Mouse (Mus musculus) stomach, embryonic 16.5 days (tissue): ENCODE results near the gene Slc25a51. TPM values are rescaled to one million over a fixed set of nuclear protein-coding genes. Genes with fewer than 3 reads are reported as not detected.
"Not testable (repeated sequence)": the region's sequence is repeated elsewhere in the genome, so short reads cannot be mapped to it uniquely, and the experiment has no call there.

Source experiments
- ATAC-seq: fragments of 200-750 bp; cut with Nextera tagmentation; 2 replicates; pipeline ENCODE4 v1.8.0; 2017; ENCODE audit warnings: moderate number of reproducible peaks, moderate TSS enrichment; ENCODE audit not compliant: insufficient read depth, low FRiP score
- H3K27ac ChIP-seq: fragments of 300-500 bp; sonication (generic); 2 replicates; pipeline ENCODE4 v1.5.1; 2014; ENCODE audit warnings: low read length
- H3K27me3 ChIP-seq: fragments of 300-500 bp; sonication (generic); 2 replicates; pipeline ENCODE4 v1.6.1; 2014; ENCODE audit warnings: low read length, control low read depth, mixed read lengths; ENCODE audit not compliant: control insufficient read depth, insufficient read depth
- H3K36me3 ChIP-seq: fragments of 300-500 bp; sonication (generic); 2 replicates; pipeline ENCODE4 v1.6.1; 2014; ENCODE audit warnings: low read length; ENCODE audit not compliant: control insufficient read depth, insufficient read depth
- H3K4me1 ChIP-seq: fragments of 300-500 bp; sonication (generic); 2 replicates; pipeline ENCODE4 v1.6.1; 2014; ENCODE audit warnings: low read length, control low read depth, mixed read lengths; ENCODE audit not compliant: control insufficient read depth, insufficient read depth
- H3K4me2 ChIP-seq: fragments of 300-500 bp; sonication (generic); 2 replicates; pipeline ENCODE4 v1.6.1; 2014; ENCODE audit warnings: low read depth, low read length, mixed read lengths
- H3K4me3 ChIP-seq: fragments of 300-500 bp; sonication (generic); replicated peaks from 2 replicates; pipeline ENCODE4 v1.5.1; 2014; ENCODE audit warnings: mild to moderate bottlenecking, low read length
- H3K9ac ChIP-seq: fragments of 300-500 bp; sonication (generic); 2 replicates; pipeline ENCODE4 v1.6.1; 2014; ENCODE audit warnings: low read length
- H3K9me3 ChIP-seq: fragments of 300-500 bp; sonication (generic); replicated peaks from 2 replicates; pipeline ENCODE4 v1.6.1; 2016; ENCODE audit warnings: low read length, control low read depth; ENCODE audit not compliant: control insufficient read depth
- WGBS: fragments of 180-500 bp; shearing (Covaris S2); extraction: QIAGEN DNeasy Blood & Tissue Kit; methylation state at CpG from one replicate; pipeline ENCODE4 v1.1.7; 2014; 5-methylcytosine and 5-hydroxymethylcytosine counted together
- polyA plus RNA-seq: library from polyadenylated mRNA; unstranded; fragments of >200 nt; fragmentation: Nextera tagmentation; extraction: Ambion mirVana; gene quantifications from 2 replicates; pipeline ENCODE4 v1.2.1, GENCODE M21; 2015

The Slc25a51 gene
- polyA plus RNA-seq, 1 experiment from 2014 or later = 62.0 TPM

DNA sequence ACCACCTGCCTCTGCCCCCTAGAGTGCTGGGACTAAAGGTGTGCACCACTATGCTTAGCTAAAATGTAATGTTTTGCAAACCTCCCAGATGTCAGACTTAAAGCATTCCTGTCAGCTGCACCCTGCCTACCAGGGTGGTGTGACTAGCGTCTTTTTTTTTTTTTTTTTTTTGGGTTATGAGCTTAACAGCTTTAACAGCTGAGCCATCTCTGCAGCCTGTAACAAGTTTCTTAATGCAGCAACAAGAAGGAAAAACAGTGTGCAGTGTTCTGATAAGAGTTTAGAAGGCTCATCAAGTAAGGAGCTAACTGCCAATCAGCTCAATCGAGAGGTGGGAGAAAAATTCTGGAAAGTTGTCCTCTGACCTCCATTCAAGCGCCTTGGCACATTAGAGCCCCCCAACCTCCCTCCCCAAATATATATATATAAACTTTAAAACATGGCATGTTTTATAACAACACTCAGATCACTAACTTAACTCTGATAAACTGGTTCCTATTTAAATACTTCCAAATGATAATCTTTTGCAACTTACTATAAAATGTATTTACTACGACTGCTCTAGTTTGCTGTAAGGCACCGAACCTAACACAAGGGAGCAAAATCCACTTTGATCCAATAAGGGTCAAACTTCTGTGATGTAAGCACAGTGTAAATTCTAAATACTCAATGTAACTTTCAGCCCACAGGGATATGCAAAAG lies 1.4 kb downstream of the Slc25a51 start:
- ATAC-seq = no peak
- peaks cover 10% of the 10 kb centered on the region; the same call in 1 of the 2 replicates for H3K36me3 ChIP-seq
- peak overlapping the region; percentile 98 for H3K9ac ChIP-seq
- peak overlapping the region; percentile 97 for H3K27ac ChIP-seq
- no peaks in the 10 kb centered on the region for H3K27me3 ChIP-seq
- peak overlapping the region; percentile 82 for H3K4me2 ChIP-seq
- H3K4me1 ChIP-seq = peaks cover 46% of the 10 kb centered on the region
- 37% methylated on average over 5 of the region's 5 CpGs for WGBS
- no peaks in the 10 kb centered on the region for H3K9me3 ChIP-seq
- peak overlapping the region; percentile 80 for H3K4me3 ChIP-seq

DNA sequence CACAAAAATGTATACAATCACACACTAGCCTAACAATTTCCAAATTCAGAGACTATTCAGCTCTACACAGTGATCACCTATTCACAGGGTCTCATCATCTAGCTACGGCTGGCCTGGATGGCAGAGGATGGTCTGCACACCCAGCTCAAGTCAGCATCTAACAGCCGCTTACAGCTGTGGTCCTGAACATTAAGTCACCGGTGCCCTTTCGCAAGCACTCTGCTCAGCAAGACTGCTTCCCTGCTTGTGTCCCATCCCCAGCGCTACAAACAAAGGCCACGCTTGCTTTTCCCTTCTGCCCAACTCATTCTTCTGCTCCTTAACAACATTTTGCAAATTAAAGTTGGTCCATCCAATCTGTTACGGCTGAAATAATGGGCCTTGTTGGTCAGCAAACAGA lies 2.2 kb downstream of the Slc25a51 start:
- Histone ChIP-seq H3K27me3 (no peaks in the 10 kb centered on the region), H3K27ac (no peak overlapping the region), H3K36me3 (peaks cover 15% of the 10 kb centered on the region), H3K9me3 (no peaks in the 10 kb centered on the region), H3K4me3 (no peak overlapping the region), H3K4me1 (peaks cover 46% of the 10 kb centered on the region), H3K9ac (0 out of 2 replicates have a peak overlapping the region, but pooled peaks have one; percentile 17), H3K4me2 (peak overlapping the region; percentile 82; the same call in 1 of the 2 replicates)
- WGBS = 68% methylated on average over 7 of the region's 7 CpGs
- ATAC-seq = no peak

DNA sequence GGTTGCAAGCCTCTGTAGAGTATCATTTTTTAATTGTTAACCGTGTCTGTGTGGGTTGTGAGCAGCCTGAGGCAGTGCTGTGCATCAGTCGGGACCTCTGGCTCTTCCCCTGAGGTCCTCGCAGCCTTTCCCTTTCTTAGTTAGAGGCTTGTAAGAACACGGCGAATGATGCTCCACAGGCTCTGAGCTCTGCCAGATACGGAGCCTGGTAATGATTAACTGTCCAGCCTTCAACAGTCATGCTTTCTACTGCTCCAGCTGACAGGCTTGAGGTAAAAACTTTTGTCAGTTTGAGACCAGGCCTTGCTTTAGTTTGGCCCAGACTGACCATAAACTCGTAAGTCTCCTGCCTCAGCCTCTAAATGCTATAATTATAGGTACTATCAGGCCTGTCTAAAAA lies 3.3 kb downstream of the Slc25a51 start:
- no peaks in the 10 kb centered on the region for H3K9me3 ChIP-seq
- peaks cover 46% of the 10 kb centered on the region for H3K4me1 ChIP-seq
- no peak overlapping the region for H3K27ac ChIP-seq
- no peak overlapping the region for H3K4me3 ChIP-seq
- no peaks in the 10 kb centered on the region for H3K27me3 ChIP-seq
- H3K9ac ChIP-seq = no peak overlapping the region
- H3K36me3 ChIP-seq = peaks cover 18% of the 10 kb centered on the region
- no peak for ATAC-seq
- WGBS = 60% methylated on average over 7 of the region's 7 CpGs
- H3K4me2 ChIP-seq = no peak overlapping the region

DNA sequence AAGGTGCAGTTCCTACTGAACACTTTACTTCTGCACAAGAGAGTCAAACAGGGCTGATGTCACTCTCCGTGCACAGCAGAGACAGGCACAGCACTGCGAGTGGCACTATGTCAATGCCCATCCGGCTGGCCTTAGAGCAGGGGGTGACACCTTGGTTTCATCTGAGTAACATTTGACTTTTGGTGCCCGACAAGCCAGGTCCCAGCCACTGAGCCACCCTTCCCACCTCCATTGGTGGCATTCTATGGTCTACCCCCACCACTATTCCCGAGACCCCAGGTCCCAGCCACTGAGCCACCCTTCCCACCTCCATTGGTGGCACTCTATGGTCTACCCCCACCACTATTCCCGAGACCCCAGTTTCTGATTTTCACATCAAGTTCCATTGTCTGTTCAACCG lies 4.5 kb downstream of the Slc25a51 start:
- H3K4me1 ChIP-seq = peaks cover 43% of the 10 kb centered on the region
- H3K9ac ChIP-seq = no peak overlapping the region
- no peak overlapping the region for H3K4me3 ChIP-seq
- H3K36me3 ChIP-seq = peaks cover 28% of the 10 kb centered on the region
- H3K27me3 ChIP-seq = no peaks in the 10 kb centered on the region
- H3K9me3 ChIP-seq = no peaks in the 10 kb centered on the region
- H3K27ac ChIP-seq = no peak overlapping the region
- no peak for ATAC-seq
- no peak overlapping the region for H3K4me2 ChIP-seq
- 93% methylated on average over 7 of the region's 7 CpGs for WGBS

GRCm38 (mm10) chr4:45403499-45403878 lies 5.1 kb downstream of the Slc25a51 start:
- 71% methylated on average over 7 of the region's 7 CpGs for WGBS
- H3K4me1 ChIP-seq = peaks cover 39% of the 10 kb centered on the region
- H3K27ac ChIP-seq = peak overlapping the region; percentile 8
- H3K36me3 ChIP-seq = peaks cover 34% of the 10 kb centered on the region
- no peaks in the 10 kb centered on the region for H3K27me3 ChIP-seq
- H3K4me2 ChIP-seq = no peak overlapping the region
- no peak overlapping the region for H3K4me3 ChIP-seq
- H3K9me3 ChIP-seq = no peaks in the 10 kb centered on the region
- no peak overlapping the region for H3K9ac ChIP-seq
- peak; percentile 8; the same call in 1 of the 2 replicates for ATAC-seq

DNA sequence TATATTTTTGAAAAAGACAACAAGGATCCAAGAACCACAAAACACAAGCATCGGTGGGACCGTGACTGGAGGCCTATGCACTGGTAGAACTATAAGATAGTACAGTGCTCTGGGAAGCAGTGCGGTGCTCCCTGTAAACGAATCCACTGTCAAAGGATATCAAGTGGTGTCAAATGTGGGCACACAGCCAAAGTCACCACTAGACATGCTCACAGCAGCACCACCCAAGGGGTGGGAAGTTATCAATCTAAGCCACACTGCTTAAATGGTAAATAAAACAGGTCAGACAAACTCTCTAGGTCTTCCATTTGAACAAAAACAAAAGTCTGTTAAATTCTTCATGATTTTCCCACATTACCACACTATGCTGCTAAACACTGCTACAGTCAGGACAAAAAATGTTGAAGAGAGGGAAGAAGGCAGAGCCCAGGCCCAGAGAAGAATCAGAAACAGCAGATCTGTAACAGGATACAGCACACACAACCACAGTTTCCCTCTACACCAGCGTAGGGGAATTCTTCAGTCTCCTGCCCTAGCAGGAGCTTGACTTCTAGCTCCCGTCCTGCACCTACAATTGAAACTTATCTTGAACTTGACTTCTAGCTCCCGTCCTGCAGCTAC lies 5.6 kb downstream of the Slc25a51 start:
- WGBS = 58% methylated on average over 7 of the region's 7 CpGs

GRCm38 (mm10) chr4:45402281-45402680 lies 6.3 kb downstream of the Slc25a51 start:
- Histone ChIP-seq H3K4me3 (no peak overlapping the region), H3K27me3 (no peaks in the 10 kb centered on the region), H3K9me3 (no peaks in the 10 kb centered on the region), H3K36me3 (peaks cover 38% of the 10 kb centered on the region), H3K27ac (no peak overlapping the region), H3K4me1 (peaks cover 33% of the 10 kb centered on the region), H3K9ac (no peak overlapping the region), H3K4me2 (no peak overlapping the region)
- WGBS = 94% methylated on average over 4 of the region's 4 CpGs
- no peak for ATAC-seq

More for the DNA sequence above, 5.6 kb downstream of the Slc25a51 start:
- H3K4me2 ChIP-seq = no peak overlapping the region
- peak; percentile 72; the same call in 1 of the 2 replicates for ATAC-seq
- H3K9ac ChIP-seq = no peak overlapping the region
- peaks cover 39% of the 10 kb centered on the region for H3K4me1 ChIP-seq
- no peaks in the 10 kb centered on the region for H3K27me3 ChIP-seq
- H3K4me3 ChIP-seq = no peak overlapping the region
- no peaks in the 10 kb centered on the region for H3K9me3 ChIP-seq
- peaks cover 34% of the 10 kb centered on the region for H3K36me3 ChIP-seq
- H3K27ac ChIP-seq = peak overlapping the region; percentile 8; the same call in 1 of the 2 replicates

- Histone ChIP-seq H3K4me3 (no peak overlapping the region), H3K4me1 (peaks cover 17% of the 10 kb centered on the region; the same call in 1 of the 2 replicates), H3K27me3 (no peaks in the 10 kb centered on the region), H3K4me2 (no peak overlapping the region), H3K9me3 (no peaks in the 10 kb centered on the region), H3K27ac (no peak overlapping the region), H3K9ac (no peak overlapping the region), H3K36me3 (peaks cover 38% of the 10 kb centered on the region)
- WGBS = 94% methylated on average over 45 of the region's 45 CpGs
- ATAC-seq = no peak
Measured at GRCm38 (mm10) chr4:45399421-45400210, 8.9 kb downstream of the Slc25a51 start.

GRCm38 (mm10) chr4:45398315-45398714 lies 10.3 kb downstream of the Slc25a51 start:
- 82% methylated on average over 5 of the region's 5 CpGs for WGBS
- H3K27me3 ChIP-seq = not testable (repeated sequence)
- peaks cover 28% of the 10 kb centered on the region for H3K36me3 ChIP-seq

More at GRCm38 (mm10) chr4:45398315-45398714, 10.3 kb downstream of the Slc25a51 start:
- ATAC-seq, H3K4me3 ChIP-seq, H3K4me2 ChIP-seq, H3K27ac ChIP-seq, H3K9ac ChIP-seq, H3K4me1 ChIP-seq, H3K9me3 ChIP-seq: not testable (repeated sequence)
